Mouse (Mus musculus) ES-E14 (cell line): ENCODE measurements around the gene Cpd. TPM values are rescaled to one million over a fixed set of nuclear protein-coding genes. Genes with fewer than 3 reads are reported as not detected.

Source experiments
- DNase-seq: peaks from one replicate; pipeline ENCODE4 v3.0.0-alpha.2; 2013; ENCODE audit warnings: low read depth, low spot score
- H3K27ac ChIP-seq: 2 replicates; pipeline ENCODE4 v1.5.1; 2012; ENCODE audit warnings: low read depth, mild to moderate bottlenecking, low read length, moderate library complexity, mixed read lengths; ENCODE audit not compliant: poor library complexity, insufficient read depth, severe bottlenecking
- H3K36me3 ChIP-seq: 2 replicates; pipeline ENCODE4 v1.6.1; 2012; ENCODE audit warnings: mild to moderate bottlenecking, low read length, moderate library complexity, mixed read lengths; ENCODE audit not compliant: control insufficient read depth, poor library complexity, insufficient read depth, severe bottlenecking
- H3K4me1 ChIP-seq, 2 experiments: fragments of 150-350 bp in 1 of 2; sonication (generic) in 1 of 2; 2 replicates each; pipeline ENCODE4 v1.6.1; 2012; ENCODE audit warnings: low read length in 2 of 2, mild to moderate bottlenecking in 1 of 2, mixed read lengths in 1 of 2; ENCODE audit not compliant: control insufficient read depth in 2 of 2, insufficient read depth in 2 of 2, poor library complexity in 1 of 2
- H3K4me3 ChIP-seq, 2 experiments: fragments of 150-350 bp in 1 of 2; sonication (generic) in 1 of 2; 2 replicates each; pipeline ENCODE4 v1.5.1; 2012; ENCODE audit warnings: low read length in 2 of 2, low read depth in 1 of 2, mild to moderate bottlenecking in 1 of 2, mixed read lengths in 1 of 2; ENCODE audit not compliant: insufficient read depth in 1 of 2, poor library complexity in 1 of 2, severe bottlenecking in 1 of 2
- H3K9ac ChIP-seq: 2 replicates; pipeline ENCODE4 v1.6.1; 2012; ENCODE audit warnings: low read depth, mild to moderate bottlenecking, low read length, mixed read lengths; ENCODE audit not compliant: poor library complexity, insufficient read depth, severe bottlenecking
- H3K9me3 ChIP-seq: fragments of 150-350 bp; sonication (generic); 2 replicates; pipeline ENCODE4 v1.6.1; 2012; ENCODE audit warnings: low read depth, mild to moderate bottlenecking, low read length; ENCODE audit not compliant: control insufficient read depth, insufficient read depth
- CHD2 ChIP-seq: IDR thresholded peaks from 2 replicates; pipeline ENCODE4 v1.6.1; 2014; ENCODE audit warnings: mild to moderate bottlenecking, low read depth, low read length, inconsistent platforms
- HCFC1 ChIP-seq: IDR thresholded peaks from 2 replicates; pipeline ENCODE4 v1.6.1; 2012; ENCODE audit warnings: low read length, inconsistent platforms, borderline replicate concordance; ENCODE audit not compliant: insufficient read depth
- MAFK ChIP-seq: IDR thresholded peaks from 2 replicates; pipeline ENCODE4 v1.6.1; 2014; ENCODE audit warnings: mild to moderate bottlenecking, low read depth, low read length, inconsistent platforms; ENCODE audit not compliant: insufficient read depth
- ZC3H11A ChIP-seq: IDR thresholded peaks from 2 replicates; pipeline ENCODE4 v1.6.1; 2012; ENCODE audit warnings: low read depth, mild to moderate bottlenecking, inconsistent platforms, low read length, borderline replicate concordance
- ZNF384 ChIP-seq: IDR thresholded peaks from 2 replicates; pipeline ENCODE4 v1.6.1; 2012; ENCODE audit warnings: low read depth, low read length, inconsistent platforms
- in situ Hi-C, 2 experiments: fragments of 600-800 bp; cut with MboI; formaldehyde crosslinking; loops; one replicate each; pipeline ENCODE4 v1.15.1; 2025; ENCODE audit warnings: low sequenced_read_pairs in 2 of 2, inconsistent platforms in 1 of 2; ENCODE audit not compliant: unreplicated experiment in 2 of 2
- total RNA-seq: library from RNA; depleted of rRNA; stranded (reverse); fragments of 300-350 nt; gene quantifications from 2 replicates; pipeline ENCODE4 v1.2.3, GENCODE M21; 2012

Gene Cpd
- total RNA-seq, 1 experiment, result 27.8 TPM

DNA sequence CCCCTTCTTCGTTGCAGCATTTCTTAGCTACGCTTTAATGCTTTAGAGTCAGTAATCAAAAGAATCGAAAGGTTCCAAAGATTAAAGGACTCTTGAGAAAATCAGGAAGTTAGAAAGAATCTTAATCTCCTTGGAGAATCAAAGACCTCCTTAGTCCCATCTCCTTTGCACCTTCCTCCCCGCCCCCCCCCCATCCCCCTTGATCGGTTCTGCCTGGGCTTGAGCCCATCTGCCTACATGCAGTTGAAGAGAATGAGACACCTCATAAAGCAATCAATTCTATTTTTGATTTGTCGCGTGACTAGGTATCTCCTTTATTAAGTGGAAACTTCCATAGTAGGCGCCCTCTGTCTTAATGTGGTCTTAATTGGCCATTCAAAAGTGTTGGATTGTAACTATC, 536 bp upstream of the Cpd start:
- H3K4me3 ChIP-seq, result peak overlapping the region in 1 of 2 experiments; percentile 82; a peak in 2 of 4 replicates
- no peak for DNase-seq
- no peak overlapping the region for H3K27ac ChIP-seq
- in situ Hi-C loops, result no loop called here
- TF ChIP-seq HCFC1 (no peak), CHD2 (no peak), MAFK (no peak), ZC3H11A (no peak), ZNF384 (no peak)
- no peaks in the 10 kb centered on the region for H3K9me3 ChIP-seq
- no peak overlapping the region for H3K9ac ChIP-seq
- no peaks in the 10 kb centered on the region for H3K36me3 ChIP-seq
- peaks cover 0 to 3% of the 10 kb centered on the region in 2 experiments; a peak in 1 of 4 replicates for H3K4me1 ChIP-seq

DNA sequence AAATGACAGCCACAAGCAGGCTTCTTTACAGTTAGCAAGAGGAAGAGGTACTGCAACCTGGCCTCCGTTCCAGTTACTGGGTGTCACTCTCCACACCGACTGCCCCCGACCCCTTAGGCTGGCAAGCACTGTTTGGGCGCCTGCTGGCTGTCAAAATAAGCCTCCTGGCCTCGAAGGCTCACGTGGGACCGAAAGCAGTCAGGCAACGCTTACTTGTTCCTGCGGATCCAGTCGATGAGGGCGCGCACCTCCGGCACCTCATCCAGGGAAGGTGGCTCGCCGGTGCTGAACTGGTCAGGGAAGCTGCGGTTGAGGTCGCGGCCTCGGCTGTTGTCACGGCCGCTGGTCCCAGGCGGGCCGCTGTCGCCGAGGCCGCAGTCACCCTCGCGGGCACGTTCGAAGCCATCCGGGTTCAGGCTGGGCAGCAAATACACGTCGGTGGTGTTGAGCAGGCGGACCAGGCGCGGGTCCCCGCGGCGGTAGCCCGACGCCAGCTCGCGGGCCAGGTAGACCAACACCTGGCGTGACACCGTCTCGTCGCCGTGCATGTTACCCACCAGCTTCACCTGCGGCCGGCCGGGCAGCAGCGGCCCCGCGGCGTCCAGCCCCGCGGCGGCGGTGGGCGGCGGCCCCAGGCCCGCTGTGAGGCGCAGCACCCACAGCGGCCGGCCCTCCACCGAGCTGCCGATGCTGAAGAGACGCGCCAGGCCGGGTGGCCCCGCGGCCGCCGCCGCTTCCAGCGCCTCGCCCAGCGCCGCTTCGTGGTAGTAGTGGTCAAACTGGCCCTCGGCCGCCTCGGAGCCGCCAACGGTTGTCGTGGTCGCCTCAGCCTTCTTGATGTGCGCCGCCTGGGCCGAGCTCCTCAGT, 574 bp downstream of the Cpd start:
- Histone ChIP-seq H3K36me3 (no peaks in the 10 kb centered on the region), H3K27ac (no peak overlapping the region), H3K4me3 (peak overlapping the region; percentile 82 to 83), H3K4me1 (peaks cover 0 to 3% of the 10 kb centered on the region in 2 experiments; a peak in 1 of 4 replicates), H3K9me3 (no peaks in the 10 kb centered on the region), H3K9ac (peak overlapping the region; percentile 84)
- TF ChIP-seq ZC3H11A (no peak), ZNF384 (no peak), CHD2 (no peak), HCFC1 (no peak), MAFK (no peak)
- in situ Hi-C loops, result no loop called here
- peak; percentile 16 for DNase-seq

GRCm38 (mm10) chr11:76845275-76845980, 1.4 kb downstream of the Cpd start:
- in situ Hi-C loops, result no loop called here
- TF ChIP-seq HCFC1 (no peak), ZNF384 (no peak), CHD2 (no peak), MAFK (no peak), ZC3H11A (no peak)
- Histone ChIP-seq H3K9ac (no peak overlapping the region), H3K36me3 (no peaks in the 10 kb centered on the region), H3K9me3 (no peaks in the 10 kb centered on the region), H3K4me3 (peak overlapping the region; percentile 82 to 83; a peak in 3 of 4 replicates), H3K4me1 (peaks cover 0 to 3% of the 10 kb centered on the region in 2 experiments; a peak in 1 of 4 replicates), H3K27ac (no peak overlapping the region)
- DNase-seq, result no peak

- TF ChIP-seq CHD2 (no peak), ZC3H11A (no peak), ZNF384 (no peak), HCFC1 (no peak), MAFK (no peak)
- Histone ChIP-seq H3K36me3 (no peaks in the 10 kb centered on the region), H3K9me3 (no peaks in the 10 kb centered on the region), H3K4me1 (no peaks in the 10 kb centered on the region), H3K27ac (no peak overlapping the region), H3K9ac (no peak overlapping the region), H3K4me3 (no peak overlapping the region)
- no peak for DNase-seq
- in situ Hi-C loops, result no loop called here
These were observed 8.2 kb downstream of the Cpd start for GRCm38 (mm10) chr11:76838573-76838972.
